Mouse (Mus musculus) ES-E14 (cell line): Measurements from ENCODE around the gene Sema5a. TPM values are rescaled to one million over a fixed set of nuclear protein-coding genes. Genes with fewer than 3 reads are reported as not detected.
"Not testable (repeated sequence)": the region's sequence is repeated elsewhere in the genome, so short reads cannot be mapped to it uniquely, and the experiment has no call there.

Experiments
- DNase-seq: peaks from one replicate; pipeline ENCODE4 v3.0.0-alpha.2; 2013; ENCODE audit warnings: low read depth, low spot score
- H3K27ac ChIP-seq: 2 replicates; pipeline ENCODE4 v1.5.1; 2012; ENCODE audit warnings: low read depth, mild to moderate bottlenecking, low read length, moderate library complexity, mixed read lengths; ENCODE audit not compliant: poor library complexity, insufficient read depth, severe bottlenecking
- H3K36me3 ChIP-seq: 2 replicates; pipeline ENCODE4 v1.6.1; 2012; ENCODE audit warnings: mild to moderate bottlenecking, low read length, moderate library complexity, mixed read lengths; ENCODE audit not compliant: control insufficient read depth, poor library complexity, insufficient read depth, severe bottlenecking
- H3K4me1 ChIP-seq, 2 experiments: fragments of 150-350 bp in 1 of 2; sonication (generic) in 1 of 2; 2 replicates each; pipeline ENCODE4 v1.6.1; 2012; ENCODE audit warnings: low read length in 2 of 2, mild to moderate bottlenecking in 1 of 2, mixed read lengths in 1 of 2; ENCODE audit not compliant: control insufficient read depth in 2 of 2, insufficient read depth in 2 of 2, poor library complexity in 1 of 2
- H3K4me3 ChIP-seq, 2 experiments: fragments of 150-350 bp in 1 of 2; sonication (generic) in 1 of 2; 2 replicates each; pipeline ENCODE4 v1.5.1; 2012; ENCODE audit warnings: low read length in 2 of 2, low read depth in 1 of 2, mild to moderate bottlenecking in 1 of 2, mixed read lengths in 1 of 2; ENCODE audit not compliant: insufficient read depth in 1 of 2, poor library complexity in 1 of 2, severe bottlenecking in 1 of 2
- H3K9ac ChIP-seq: 2 replicates; pipeline ENCODE4 v1.6.1; 2012; ENCODE audit warnings: low read depth, mild to moderate bottlenecking, low read length, mixed read lengths; ENCODE audit not compliant: poor library complexity, insufficient read depth, severe bottlenecking
- H3K9me3 ChIP-seq: fragments of 150-350 bp; sonication (generic); 2 replicates; pipeline ENCODE4 v1.6.1; 2012; ENCODE audit warnings: low read depth, mild to moderate bottlenecking, low read length; ENCODE audit not compliant: control insufficient read depth, insufficient read depth
- CHD2 ChIP-seq: IDR thresholded peaks from 2 replicates; pipeline ENCODE4 v1.6.1; 2014; ENCODE audit warnings: mild to moderate bottlenecking, low read depth, low read length, inconsistent platforms
- HCFC1 ChIP-seq: IDR thresholded peaks from 2 replicates; pipeline ENCODE4 v1.6.1; 2012; ENCODE audit warnings: low read length, inconsistent platforms, borderline replicate concordance; ENCODE audit not compliant: insufficient read depth
- MAFK ChIP-seq: IDR thresholded peaks from 2 replicates; pipeline ENCODE4 v1.6.1; 2014; ENCODE audit warnings: mild to moderate bottlenecking, low read depth, low read length, inconsistent platforms; ENCODE audit not compliant: insufficient read depth
- ZC3H11A ChIP-seq: IDR thresholded peaks from 2 replicates; pipeline ENCODE4 v1.6.1; 2012; ENCODE audit warnings: low read depth, mild to moderate bottlenecking, inconsistent platforms, low read length, borderline replicate concordance
- ZNF384 ChIP-seq: IDR thresholded peaks from 2 replicates; pipeline ENCODE4 v1.6.1; 2012; ENCODE audit warnings: low read depth, low read length, inconsistent platforms
- in situ Hi-C, 2 experiments: fragments of 600-800 bp; cut with MboI; formaldehyde crosslinking; loops; one replicate each; pipeline ENCODE4 v1.15.1; 2025; ENCODE audit warnings: low sequenced_read_pairs in 2 of 2, inconsistent platforms in 1 of 2; ENCODE audit not compliant: unreplicated experiment in 2 of 2
- total RNA-seq: library from RNA; depleted of rRNA; stranded (reverse); fragments of 300-350 nt; gene quantifications from 2 replicates; pipeline ENCODE4 v1.2.3, GENCODE M21; 2012

The Sema5a gene
- total RNA-seq, 1 experiment = 2.7 TPM

DNA sequence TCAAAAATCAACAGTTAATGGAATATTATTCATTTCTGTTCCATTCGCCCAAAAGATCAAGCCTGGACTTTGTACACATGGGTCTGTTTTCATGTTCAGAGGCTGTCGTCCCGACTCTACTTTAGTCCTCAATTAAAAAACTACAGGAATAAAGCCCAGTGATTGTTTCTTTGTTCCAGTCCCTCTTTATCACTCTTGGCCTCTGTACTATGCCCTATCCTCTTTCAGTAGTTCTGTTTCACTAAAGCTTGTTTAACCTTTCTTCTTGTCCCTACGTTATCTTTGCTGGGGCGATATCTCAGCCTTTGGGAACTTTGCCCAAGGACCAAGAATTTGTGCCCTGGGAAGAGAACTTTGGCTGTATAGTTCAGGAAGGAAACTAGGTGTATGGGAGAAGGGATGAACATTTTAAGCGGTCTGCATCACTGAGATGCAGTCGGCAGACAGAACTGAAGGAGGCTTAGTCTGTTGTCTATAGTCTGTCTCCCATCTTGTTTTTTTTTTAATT, 17.7 kb upstream of the Sema5a start:
- in situ Hi-C loops = no loop called here
- H3K9me3 ChIP-seq = no peaks in the 10 kb centered on the region
- H3K27ac ChIP-seq = no peak overlapping the region
- no peak overlapping the region for H3K9ac ChIP-seq
- TF ChIP-seq ZNF384 (no peak), CHD2 (no peak), MAFK (no peak), HCFC1 (no peak), ZC3H11A (no peak)
- DNase-seq = no peak
- H3K4me1 ChIP-seq = no peaks in the 10 kb centered on the region
- no peaks in the 10 kb centered on the region for H3K36me3 ChIP-seq
- no peak overlapping the region for H3K4me3 ChIP-seq

- Histone ChIP-seq H3K9me3 (no peaks in the 10 kb centered on the region), H3K36me3 (no peaks in the 10 kb centered on the region), H3K4me1 (no peaks in the 10 kb centered on the region), H3K9ac (no peak overlapping the region), H3K4me3 (no peak overlapping the region), H3K27ac (no peak overlapping the region)
- in situ Hi-C loops = no loop called here
- DNase-seq = no peak
- TF ChIP-seq HCFC1 (no peak), ZNF384 (no peak), CHD2 (no peak), MAFK (no peak), ZC3H11A (no peak)
These were observed 14.5 kb upstream of the Sema5a start for GRCm38 (mm10) chr15:32230066-32230465.

DNA sequence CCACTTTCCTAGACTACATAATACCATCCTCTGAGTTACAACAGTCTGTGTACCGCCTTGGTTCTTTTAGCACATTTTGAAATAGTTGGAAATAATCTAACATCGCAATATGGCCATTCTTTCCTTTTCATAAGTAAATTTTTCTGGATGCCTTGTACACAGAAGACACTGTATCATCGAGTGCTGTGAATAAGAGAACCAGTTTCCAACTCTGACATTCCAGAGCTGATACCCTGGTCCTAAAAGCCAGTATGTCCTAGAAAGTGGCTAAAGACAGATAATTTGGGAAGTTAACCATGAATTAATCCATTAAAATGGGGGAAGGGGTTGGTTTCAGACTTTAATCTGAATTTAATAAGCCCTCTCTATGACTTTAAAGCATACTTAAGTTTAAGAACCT, 12.4 kb upstream of the Sema5a start:
- H3K27ac ChIP-seq = no peak overlapping the region
- no peak for DNase-seq
- no peak overlapping the region for H3K9ac ChIP-seq
- TF ChIP-seq CHD2 (no peak), ZC3H11A (no peak)
- in situ Hi-C loops = no loop called here
- H3K4me1 ChIP-seq = no peaks in the 10 kb centered on the region
- H3K9me3 ChIP-seq = no peaks in the 10 kb centered on the region
- H3K36me3 ChIP-seq = no peaks in the 10 kb centered on the region
- H3K4me3 ChIP-seq = no peak overlapping the region

DNA sequence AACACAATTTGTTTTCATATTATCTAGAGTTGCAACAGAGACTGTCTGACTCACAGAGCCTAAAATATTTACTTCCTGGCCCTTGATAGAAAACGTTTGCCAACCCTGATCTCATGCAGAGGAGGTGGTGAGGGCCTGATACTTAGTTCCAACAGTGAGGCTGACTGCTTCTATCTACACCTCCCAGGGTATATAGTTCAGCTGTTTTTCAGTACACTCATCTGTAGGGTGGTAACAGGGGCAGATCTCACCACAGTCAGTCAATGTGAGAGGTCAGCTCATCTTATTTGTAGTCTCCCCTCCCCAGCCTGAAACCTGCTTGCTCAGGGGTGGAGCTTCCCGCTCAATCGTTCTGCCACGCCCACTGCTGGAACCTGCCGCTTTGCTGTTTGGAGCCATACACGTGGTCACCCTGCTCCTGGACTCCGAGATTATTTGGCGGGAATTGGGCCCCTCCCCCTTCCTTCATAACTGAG, 11.9 kb upstream of the Sema5a start:
- H3K4me1 ChIP-seq, H3K9me3 ChIP-seq, H3K36me3 ChIP-seq, DNase-seq, H3K4me3 ChIP-seq, H3K27ac ChIP-seq, H3K9ac ChIP-seq, in situ Hi-C loops: not testable (repeated sequence)

GRCm38 (mm10) chr15:32233451-32233850, 11.2 kb upstream of the Sema5a start:
- in situ Hi-C loops = no loop called here
- TF ChIP-seq ZNF384 = no peak
- no peak for TF ChIP-seq ZC3H11A
- no peak for TF ChIP-seq HCFC1
- no peak for TF ChIP-seq MAFK
- no peak for TF ChIP-seq CHD2
- H3K4me3 ChIP-seq = no peak overlapping the region

More at GRCm38 (mm10) chr15:32233451-32233850, 11.2 kb upstream of the Sema5a start:
- no peak for DNase-seq
- no peaks in the 10 kb centered on the region for H3K4me1 ChIP-seq
- no peaks in the 10 kb centered on the region for H3K9me3 ChIP-seq
- H3K36me3 ChIP-seq = no peaks in the 10 kb centered on the region
- no peak overlapping the region for H3K9ac ChIP-seq
- no peak overlapping the region for H3K27ac ChIP-seq
